Mouse (Mus musculus) stomach, embryonic 14.5 days (tissue): ENCODE measurements at regions not wholly inside any gene's neighbourhood (a gene's known extent, or its start where the extent isn't known, plus 50 kb on each side); places are given as distances from the start of the nearest gene placed in this dataset.
"Not testable (repeated sequence)": the region's sequence is repeated elsewhere in the genome, so short reads cannot be mapped to it uniquely, and the experiment has no call there.

ENCODE experiments used
- ATAC-seq: fragments of 200-750 bp; cut with Nextera tagmentation; 2 replicates; pipeline ENCODE4 v1.8.0; 2017; ENCODE audit warnings: low read depth, moderate TSS enrichment; ENCODE audit not compliant: insufficient number of reproducible peaks, insufficient read depth, low FRiP score
- H3K27ac ChIP-seq: fragments of 300-500 bp; sonication (generic); 2 replicates; pipeline ENCODE4 v1.5.1; 2014; ENCODE audit warnings: mild to moderate bottlenecking, low read length, moderate library complexity, mixed read lengths
- H3K27me3 ChIP-seq: fragments of 300-500 bp; sonication (generic); 2 replicates; pipeline ENCODE4 v1.6.1; 2014; ENCODE audit warnings: low read length, control low read depth, mixed read lengths; ENCODE audit not compliant: control insufficient read depth, insufficient read depth
- H3K36me3 ChIP-seq: fragments of 300-500 bp; sonication (generic); 2 replicates; pipeline ENCODE4 v1.6.1; 2014; ENCODE audit warnings: mild to moderate bottlenecking, control low read depth, low read length, moderate library complexity, mixed read lengths; ENCODE audit not compliant: control insufficient read depth, insufficient read depth
- H3K4me1 ChIP-seq: fragments of 300-500 bp; sonication (generic); 2 replicates; pipeline ENCODE4 v1.6.1; 2014; ENCODE audit warnings: low read length, control low read depth, mixed read lengths; ENCODE audit not compliant: control insufficient read depth, insufficient read depth
- H3K4me2 ChIP-seq: fragments of 300-500 bp; sonication (generic); replicated peaks from 2 replicates; pipeline ENCODE4 v1.6.1; 2014; ENCODE audit warnings: low read depth, low read length, control low read depth
- H3K4me3 ChIP-seq: fragments of 300-500 bp; sonication (generic); 2 replicates; pipeline ENCODE4 v1.5.1; 2014; ENCODE audit warnings: low read depth, low read length, control low read depth
- H3K9ac ChIP-seq: fragments of 300-500 bp; sonication (generic); replicated peaks from 2 replicates; pipeline ENCODE4 v1.6.1; 2014; ENCODE audit warnings: low read depth, mild to moderate bottlenecking, control low read depth, low read length, moderate library complexity, mixed read lengths
- H3K9me3 ChIP-seq: fragments of 300-500 bp; sonication (generic); 2 replicates; pipeline ENCODE4 v1.6.1; 2016; ENCODE audit warnings: low read depth, low read length, control low read depth; ENCODE audit not compliant: control insufficient read depth
- WGBS: fragments of 180-500 bp; shearing (Covaris S2); extraction: QIAGEN DNeasy Blood & Tissue Kit; methylation state at CpG from one replicate; pipeline ENCODE4 v1.1.7; 2014; 5-methylcytosine and 5-hydroxymethylcytosine counted together

DNA sequence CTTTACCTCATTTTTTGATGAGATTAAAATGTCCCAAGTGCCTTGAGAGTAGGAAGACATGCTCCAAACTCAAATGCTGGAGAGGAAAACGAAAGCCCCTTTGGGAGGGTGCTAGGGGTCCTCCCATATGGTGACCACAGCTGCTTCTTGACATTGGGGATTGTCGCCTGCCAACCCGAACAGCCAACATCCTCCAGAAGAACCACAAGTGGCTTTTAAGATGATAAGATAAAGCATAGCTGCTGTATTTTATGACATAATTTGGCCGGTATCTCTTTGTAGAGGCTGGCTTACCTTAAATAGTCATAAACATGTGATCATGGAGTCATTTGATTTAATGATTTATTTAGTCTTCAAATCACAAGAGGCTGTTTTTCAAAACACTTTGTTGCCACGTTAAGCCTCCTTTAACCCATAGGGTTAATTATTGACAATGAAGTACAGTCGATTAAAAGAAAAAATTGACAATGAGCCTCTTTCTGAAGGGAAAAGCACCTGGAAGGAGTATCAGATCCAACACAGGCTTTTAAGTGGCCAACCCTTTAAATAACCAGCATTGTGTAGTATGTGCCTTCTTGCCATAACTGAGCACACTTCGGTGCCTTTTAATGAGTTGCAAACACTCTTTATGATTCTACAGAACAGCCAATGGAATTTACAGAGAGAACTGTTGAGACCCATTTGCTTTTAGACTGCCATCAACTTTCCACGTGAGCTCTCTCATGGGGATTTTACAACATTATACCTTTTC is 76.1 kb upstream of the Cdk6 start:
- not testable (repeated sequence) for H3K4me3 ChIP-seq, H3K4me2 ChIP-seq, H3K27ac ChIP-seq, H3K27me3 ChIP-seq, H3K4me1 ChIP-seq, H3K9ac ChIP-seq, H3K9me3 ChIP-seq, ATAC-seq, H3K36me3 ChIP-seq
- 69% methylated on average over 8 of the region's 8 CpGs for WGBS

DNA sequence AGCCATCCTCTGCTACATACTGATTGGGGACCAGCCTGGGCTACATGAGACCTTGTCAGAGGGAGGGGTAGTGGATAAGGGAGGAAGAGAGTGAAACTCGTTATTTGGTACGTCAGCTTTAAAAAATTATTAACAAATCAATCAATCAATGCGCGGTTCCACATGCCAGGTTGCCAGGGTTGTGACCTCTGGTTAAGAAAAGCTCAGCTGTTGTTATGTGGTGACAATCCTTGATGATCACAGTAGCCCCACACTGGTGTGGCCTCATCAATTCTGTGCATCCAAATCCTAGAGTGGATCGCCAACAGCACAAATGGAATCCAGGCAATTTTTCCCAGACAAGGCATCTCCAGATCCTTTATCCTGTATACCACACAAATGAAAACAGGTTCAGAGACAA is 74.3 kb upstream of the Cdk6 start:
- no peak overlapping the region for H3K9ac ChIP-seq
- no peaks in the 10 kb centered on the region for H3K4me1 ChIP-seq
- H3K36me3 ChIP-seq, result no peaks in the 10 kb centered on the region
- no peaks in the 10 kb centered on the region for H3K9me3 ChIP-seq
- H3K4me2 ChIP-seq, result no peak overlapping the region
- 62% methylated on average over 5 of the region's 5 CpGs for WGBS
- H3K27ac ChIP-seq, result no peak overlapping the region
- no peaks in the 10 kb centered on the region for H3K27me3 ChIP-seq
- ATAC-seq, result no peak
- no peak overlapping the region for H3K4me3 ChIP-seq

DNA sequence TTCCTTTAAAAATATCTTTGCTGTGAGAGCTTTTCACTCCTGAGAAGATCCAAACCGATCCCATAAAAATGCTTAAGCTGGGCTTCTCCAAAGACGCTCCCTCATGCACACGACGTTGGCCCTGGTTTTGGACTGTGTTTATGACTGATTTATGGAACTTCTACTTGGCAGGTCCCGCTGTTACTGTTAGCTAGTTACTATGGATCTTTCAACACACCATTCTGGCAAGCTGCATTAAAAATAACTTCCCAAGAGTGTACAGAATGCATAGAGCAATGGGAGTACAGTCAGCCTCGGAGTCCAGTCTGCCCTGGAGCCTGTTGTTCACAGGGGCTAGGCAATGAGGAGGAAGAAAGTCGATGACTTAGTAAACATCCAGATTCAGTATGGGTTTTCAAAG is 71.5 kb upstream of the Cdk6 start:
- no peak for ATAC-seq
- no peak overlapping the region for H3K27ac ChIP-seq
- no peaks in the 10 kb centered on the region for H3K36me3 ChIP-seq
- H3K9ac ChIP-seq, result no peak overlapping the region
- H3K4me2 ChIP-seq, result no peak overlapping the region
- WGBS, result 49% methylated on average over 7 of the region's 7 CpGs
- no peaks in the 10 kb centered on the region for H3K27me3 ChIP-seq
- H3K4me3 ChIP-seq, result no peak overlapping the region
- no peaks in the 10 kb centered on the region for H3K4me1 ChIP-seq
- no peaks in the 10 kb centered on the region for H3K9me3 ChIP-seq

DNA sequence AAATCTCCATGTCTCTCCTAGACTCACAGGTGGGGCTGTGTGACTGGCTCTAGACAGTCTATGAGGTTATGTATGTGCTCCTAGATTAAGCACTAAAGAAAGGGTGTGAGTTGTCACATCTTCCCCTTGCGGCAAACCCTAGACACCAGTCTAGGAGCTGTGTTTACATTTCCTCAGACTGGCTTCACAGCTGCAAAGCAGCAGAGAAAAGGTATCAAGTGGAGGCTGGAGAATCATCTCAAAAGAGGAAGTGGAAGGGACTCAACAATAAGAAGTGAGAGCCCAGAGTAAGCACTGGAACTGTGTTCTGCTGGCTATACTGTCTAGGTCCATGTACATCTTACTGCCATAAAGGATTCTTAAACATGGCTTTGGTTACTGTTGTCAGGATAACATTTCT is 68.1 kb upstream of the Cdk6 start:
- not testable (repeated sequence) for H3K27ac ChIP-seq, ATAC-seq
- 29% methylated on average over 1 of the region's 1 CpGs for WGBS

DNA sequence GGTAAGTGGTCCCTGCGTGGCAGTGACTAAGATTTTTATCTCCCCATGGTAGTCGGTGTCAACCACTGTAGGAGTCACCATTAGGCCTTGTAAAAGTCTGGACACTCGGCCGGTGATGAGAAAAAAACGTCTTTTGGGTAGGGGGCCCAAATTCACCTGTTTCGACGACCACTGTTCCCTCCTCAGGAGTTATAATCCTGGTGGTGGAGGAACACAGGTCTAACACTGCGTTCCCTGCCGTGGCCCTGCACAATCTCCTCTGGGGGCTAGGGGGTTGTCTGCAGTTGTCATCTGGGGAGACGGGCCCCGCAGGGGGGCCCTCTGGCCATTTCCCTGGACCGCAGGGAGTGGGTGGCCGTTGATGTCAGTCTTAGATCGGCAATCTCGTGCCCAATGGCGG is 64.0 kb upstream of the Cdk6 start:
- H3K27ac ChIP-seq, H3K27me3 ChIP-seq, H3K4me3 ChIP-seq, H3K4me1 ChIP-seq, H3K9ac ChIP-seq, H3K9me3 ChIP-seq, H3K36me3 ChIP-seq, H3K4me2 ChIP-seq, ATAC-seq: not testable (repeated sequence)
- 93% methylated on average over 16 of the region's 16 CpGs for WGBS

More for the DNA sequence above, 68.1 kb upstream of the Cdk6 start:
- not testable (repeated sequence) for H3K4me2 ChIP-seq, H3K9me3 ChIP-seq, H3K4me3 ChIP-seq, H3K36me3 ChIP-seq, H3K27me3 ChIP-seq, H3K9ac ChIP-seq, H3K4me1 ChIP-seq

DNA sequence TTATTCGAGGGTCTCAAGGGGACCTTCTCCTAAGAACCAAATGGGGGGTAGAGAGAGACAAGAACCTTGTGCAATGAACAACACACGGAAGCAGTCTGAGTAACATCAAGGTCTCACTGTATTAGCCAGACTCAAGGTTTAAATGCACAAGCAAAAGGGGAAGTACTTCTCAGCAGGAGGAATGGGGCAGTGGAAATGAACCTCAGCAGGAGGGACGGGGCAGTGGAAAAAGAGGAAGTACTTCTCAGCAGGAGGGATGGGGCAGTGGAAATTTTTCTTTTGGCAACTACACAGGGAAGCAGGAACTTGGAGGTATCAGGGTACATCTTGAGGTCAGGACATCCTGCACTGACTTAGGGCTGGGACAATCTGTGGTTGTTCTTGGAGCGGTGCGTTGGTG is 62.3 kb upstream of the Cdk6 start:
- not testable (repeated sequence) for ATAC-seq, H3K27me3 ChIP-seq, H3K9ac ChIP-seq, H3K36me3 ChIP-seq, H3K4me3 ChIP-seq, H3K27ac ChIP-seq, H3K4me2 ChIP-seq, H3K9me3 ChIP-seq, H3K4me1 ChIP-seq
- WGBS, result 88% methylated on average over 5 of the region's 5 CpGs

DNA sequence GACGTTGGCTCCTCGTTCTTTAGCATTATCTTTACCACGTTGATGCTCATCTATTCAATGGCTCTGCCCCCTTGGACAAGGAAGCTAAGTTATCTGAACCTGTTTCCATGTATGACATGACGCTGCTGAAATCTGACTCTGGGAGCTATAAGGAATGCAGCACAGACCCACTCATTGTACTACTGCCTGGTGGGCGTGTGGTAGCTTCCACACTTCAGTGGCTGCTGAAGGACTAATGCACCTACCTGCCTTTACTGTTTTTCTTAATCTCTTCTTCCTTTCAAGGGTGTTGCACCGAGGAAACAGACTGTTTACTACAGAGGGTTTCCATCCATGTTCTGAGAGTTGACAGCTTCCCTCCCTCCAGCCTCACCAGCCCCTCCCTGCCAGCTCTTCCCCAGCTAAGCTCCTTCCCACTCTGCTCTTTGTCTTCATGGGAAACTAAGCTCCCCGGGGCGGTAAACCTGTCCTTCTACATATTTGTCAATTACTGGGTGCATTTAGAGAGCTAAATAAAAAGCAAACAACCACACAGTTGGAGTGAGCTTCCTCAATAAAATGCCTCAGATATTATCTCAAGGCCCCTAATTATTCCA is 59.3 kb upstream of the Cdk6 start:
- H3K4me3 ChIP-seq, H3K4me1 ChIP-seq: not testable (repeated sequence)
- WGBS, result 56% methylated on average over 8 of the region's 8 CpGs

DNA sequence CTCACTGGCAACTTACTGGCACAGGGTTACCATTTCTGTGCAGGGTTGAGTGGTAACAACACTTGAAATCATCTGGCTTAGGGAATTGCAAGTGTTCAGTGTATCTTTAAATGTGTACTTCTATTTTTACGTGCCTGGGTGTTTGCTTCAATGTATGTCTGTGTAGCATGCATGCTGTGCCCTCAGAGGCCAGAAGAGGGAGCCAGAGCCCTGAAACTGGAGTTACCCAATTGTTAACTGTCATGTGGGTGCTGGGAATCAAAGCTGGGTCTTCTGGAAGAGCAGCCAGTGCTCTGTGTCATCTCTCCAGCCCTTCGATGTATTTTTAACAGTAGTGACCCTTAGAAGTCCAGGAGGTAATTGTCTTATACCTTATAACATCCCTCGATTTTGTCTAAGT is 58.2 kb upstream of the Cdk6 start:
- H3K27ac ChIP-seq, result no peak overlapping the region
- no peak overlapping the region for H3K4me3 ChIP-seq
- no peak for ATAC-seq
- H3K27me3 ChIP-seq, result no peaks in the 10 kb centered on the region
- no peak overlapping the region for H3K9ac ChIP-seq
- 85% methylated on average over 3 of the region's 3 CpGs for WGBS
- H3K9me3 ChIP-seq, result peaks cover 3% of the 10 kb centered on the region; the same call in 1 of the 2 replicates
- H3K36me3 ChIP-seq, result no peaks in the 10 kb centered on the region
- no peaks in the 10 kb centered on the region for H3K4me1 ChIP-seq
- no peak overlapping the region for H3K4me2 ChIP-seq

More for the DNA sequence above, 59.3 kb upstream of the Cdk6 start:
- not testable (repeated sequence) for H3K9me3 ChIP-seq, H3K27me3 ChIP-seq, H3K4me2 ChIP-seq, H3K9ac ChIP-seq, H3K27ac ChIP-seq, H3K36me3 ChIP-seq, ATAC-seq

DNA sequence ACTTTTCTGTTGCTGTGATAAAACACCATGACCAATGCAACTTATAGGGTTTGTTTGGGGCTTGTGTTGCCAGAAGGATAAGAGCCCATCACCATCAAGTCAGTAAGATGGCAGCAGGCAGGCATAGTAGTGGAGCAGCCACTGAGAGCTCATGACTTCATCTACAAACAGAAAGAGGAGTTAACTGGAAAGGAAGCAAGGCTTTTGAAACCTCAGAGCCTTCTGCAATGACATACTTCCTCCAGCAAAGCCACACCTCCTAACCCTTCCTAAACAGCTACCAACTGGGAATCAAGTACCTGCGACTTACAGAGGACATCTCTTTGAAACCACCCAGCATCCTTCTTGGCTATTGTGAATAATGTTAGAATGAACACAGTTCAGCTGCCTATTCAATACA is 57.0 kb upstream of the Cdk6 start:
- not testable (repeated sequence) for H3K9me3 ChIP-seq, H3K27ac ChIP-seq, H3K36me3 ChIP-seq, H3K4me3 ChIP-seq, H3K4me1 ChIP-seq, ATAC-seq, H3K9ac ChIP-seq, H3K4me2 ChIP-seq, H3K27me3 ChIP-seq
- 94% methylated on average over 1 of the region's 1 CpGs for WGBS
